Mouse (Mus musculus) embryonic facial prominence, embryonic 13.5 days (tissue): ENCODE measurements around the gene Il11ra1. TPM values are rescaled to one million over a fixed set of nuclear protein-coding genes. Genes with fewer than 3 reads are reported as not detected.
A peak's percentile ranks its signal among the peaks of the same experiment; 100 is the strongest.
"Not testable (repeated sequence)": the region's sequence is repeated elsewhere in the genome, so short reads cannot be mapped to it uniquely, and the experiment has no call there.

Source experiments
- ATAC-seq: fragments of 200-750 bp; cut with Nextera tagmentation; 2 replicates; pipeline ENCODE4 v1.8.0; 2017; ENCODE audit warnings: low read depth; ENCODE audit not compliant: insufficient number of reproducible peaks, insufficient read depth, low FRiP score, low TSS enrichment
- H3K27ac ChIP-seq: fragments of 300-500 bp; sonication (generic); 2 replicates; pipeline ENCODE4 v1.5.1; 2015; ENCODE audit warnings: moderate library complexity, mild to moderate bottlenecking, inconsistent platforms
- H3K27me3 ChIP-seq: fragments of 300-500 bp; sonication (generic); 2 replicates; pipeline ENCODE4 v1.6.1; 2015; ENCODE audit warnings: mild to moderate bottlenecking, inconsistent platforms
- H3K36me3 ChIP-seq: fragments of 300-500 bp; sonication (generic); 2 replicates; pipeline ENCODE4 v1.6.1; 2015; ENCODE audit warnings: mild to moderate bottlenecking, inconsistent platforms
- H3K4me1 ChIP-seq: fragments of 300-500 bp; sonication (generic); 2 replicates; pipeline ENCODE4 v1.6.1; 2015; ENCODE audit warnings: inconsistent platforms
- H3K4me2 ChIP-seq: fragments of 300-500 bp; sonication (generic); 2 replicates; pipeline ENCODE4 v1.6.1; 2015; ENCODE audit warnings: moderate library complexity, mild to moderate bottlenecking, inconsistent platforms
- H3K4me3 ChIP-seq: fragments of 300-500 bp; sonication (generic); 2 replicates; pipeline ENCODE4 v1.5.1; 2015; ENCODE audit warnings: mild to moderate bottlenecking, inconsistent platforms
- H3K9ac ChIP-seq: fragments of 300-500 bp; sonication (generic); 2 replicates; pipeline ENCODE4 v1.6.1; 2015; ENCODE audit warnings: mild to moderate bottlenecking, inconsistent platforms
- H3K9me3 ChIP-seq: fragments of 300-500 bp; sonication (generic); 2 replicates; pipeline ENCODE4 v1.6.1; 2016; ENCODE audit warnings: inconsistent platforms
- WGBS: fragments of 180-500 bp; shearing (Covaris S2); methylation state at CpG from one replicate; pipeline ENCODE4 v1.1.7; 2015; ENCODE audit warnings: mixed read lengths; 5-methylcytosine and 5-hydroxymethylcytosine counted together
- polyA plus RNA-seq: library from polyadenylated mRNA; unstranded; fragments of >200 nt; fragmentation: Nextera tagmentation; extraction: Ambion mirVana; gene quantifications from 2 replicates; pipeline ENCODE4 v1.2.1, GENCODE M21; 2015

Gene Il11ra1
- polyA plus RNA-seq, 1 experiment from 2014 or later, result 427 TPM

DNA sequence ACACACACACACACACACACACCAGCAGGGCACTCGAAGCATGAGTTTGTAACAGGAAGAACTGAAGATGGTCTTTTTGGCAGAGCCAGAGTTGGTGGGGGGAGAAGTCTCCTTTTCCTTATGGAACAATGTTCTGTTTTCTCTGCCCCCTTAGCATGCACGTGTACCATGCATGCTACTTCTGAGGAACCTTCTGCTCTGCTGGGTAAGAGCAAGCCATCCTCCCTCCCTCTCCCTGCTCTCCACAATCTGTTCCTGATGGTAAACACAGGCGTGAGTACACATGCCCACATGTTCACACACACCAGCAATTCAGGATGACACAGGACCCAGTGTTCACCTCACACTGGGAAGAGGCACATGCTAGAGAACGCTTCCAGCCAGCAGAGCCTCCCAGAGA, 18.6 kb upstream of the Il11ra1 start:
- H3K4me1 ChIP-seq, result peaks cover 55% of the 10 kb centered on the region
- H3K9me3 ChIP-seq, result no peaks in the 10 kb centered on the region
- no peak overlapping the region for H3K27ac ChIP-seq
- no peaks in the 10 kb centered on the region for H3K27me3 ChIP-seq
- WGBS, result 50% methylated on average over 4 of the region's 4 CpGs
- H3K4me2 ChIP-seq, result no peak overlapping the region
- no peak overlapping the region for H3K4me3 ChIP-seq
- ATAC-seq, result no peak
- no peaks in the 10 kb centered on the region for H3K36me3 ChIP-seq
- H3K9ac ChIP-seq, result no peak overlapping the region

DNA sequence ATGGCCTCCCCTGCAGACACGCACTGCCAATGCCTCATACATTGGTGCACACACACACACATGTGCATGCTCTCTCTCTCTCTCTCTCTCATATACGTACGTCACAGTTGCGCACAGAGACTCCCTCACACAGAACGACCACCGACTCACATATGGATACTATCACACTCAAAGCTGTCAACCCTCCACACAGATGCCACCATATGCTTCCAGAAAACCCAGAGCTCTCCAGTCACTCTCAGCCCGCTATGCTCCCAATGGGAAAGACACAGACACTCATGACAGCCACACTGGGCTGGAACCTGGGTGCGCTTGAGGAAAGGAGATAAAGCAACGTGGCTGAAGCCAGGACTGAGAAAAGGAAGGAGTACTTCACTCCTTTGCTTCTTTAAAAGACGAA, 17.8 kb upstream of the Il11ra1 start:
- Histone ChIP-seq H3K27ac (0 out of 2 replicates have a peak overlapping the region, but pooled peaks have one; percentile 60), H3K4me2 (no peak overlapping the region), H3K4me1 (peaks cover 47% of the 10 kb centered on the region), H3K27me3 (no peaks in the 10 kb centered on the region), H3K36me3 (no peaks in the 10 kb centered on the region), H3K9ac (no peak overlapping the region), H3K9me3 (no peaks in the 10 kb centered on the region), H3K4me3 (no peak overlapping the region)
- ATAC-seq, result no peak
- 57% methylated on average over 10 of the region's 10 CpGs for whole genome bisulfite sequencing

DNA sequence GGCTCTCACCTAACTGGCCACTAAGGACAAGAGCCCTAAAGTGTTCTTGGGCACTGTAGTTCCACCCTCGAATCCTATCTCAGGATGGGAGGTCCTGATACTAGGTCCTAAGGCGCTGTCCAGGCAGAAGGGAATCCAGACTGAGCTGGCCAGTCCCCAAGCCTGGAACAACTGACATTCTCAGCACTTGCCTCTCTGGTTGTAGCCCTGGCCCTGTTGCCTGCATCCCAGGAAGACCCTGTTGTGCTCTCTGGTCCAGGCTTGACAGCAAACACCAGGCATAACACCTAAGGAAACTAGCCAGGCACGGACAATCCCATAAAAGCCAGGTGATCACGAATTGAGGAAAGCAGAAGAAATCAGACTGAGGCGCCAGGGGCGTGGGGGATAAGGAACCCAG, 17.0 kb upstream of the Il11ra1 start:
- Histone ChIP-seq H3K4me2 (peak overlapping the region; percentile 51; the same call in 1 of the 2 replicates), H3K36me3 (no peaks in the 10 kb centered on the region), H3K4me1 (peaks cover 38% of the 10 kb centered on the region), H3K27ac (peak overlapping the region; percentile 60), H3K9ac (no peak overlapping the region), H3K9me3 (no peaks in the 10 kb centered on the region), H3K4me3 (no peak overlapping the region), H3K27me3 (no peaks in the 10 kb centered on the region)
- no peak for ATAC-seq
- WGBS, result 20% methylated on average over 6 of the region's 6 CpGs

DNA sequence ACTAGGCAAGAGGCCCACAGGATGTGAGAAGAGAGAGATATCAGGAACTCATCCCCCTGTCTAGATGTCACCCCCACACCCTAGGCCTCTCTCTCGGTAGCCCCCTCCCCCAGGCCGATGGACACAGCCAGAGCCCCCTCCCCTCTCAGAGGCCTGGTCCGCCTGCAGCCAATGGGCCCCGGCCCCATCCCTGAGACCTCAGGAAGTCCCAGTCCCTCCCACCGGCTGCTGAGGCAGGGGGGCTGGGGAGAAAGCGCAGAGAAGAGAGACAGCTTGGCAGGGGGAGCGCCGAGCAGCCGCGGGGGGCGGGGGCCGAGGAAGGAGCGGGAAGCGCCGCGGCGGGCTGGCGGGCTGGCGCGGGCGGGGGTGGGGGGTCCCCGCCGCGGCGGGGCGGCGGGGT, 16.5 kb upstream of the Il11ra1 start:
- Histone ChIP-seq H3K4me2 (peak overlapping the region; percentile 51), H3K4me1 (peaks cover 38% of the 10 kb centered on the region), H3K4me3 (peak overlapping the region; percentile 29)
- H3K9me3 ChIP-seq, H3K36me3 ChIP-seq, H3K27ac ChIP-seq, H3K9ac ChIP-seq, H3K27me3 ChIP-seq: not testable (repeated sequence)
- ATAC-seq, result peak; percentile 61; the same call in 1 of the 2 replicates
- WGBS, result 0% methylated on average over 4 of the region's 27 CpGs

DNA sequence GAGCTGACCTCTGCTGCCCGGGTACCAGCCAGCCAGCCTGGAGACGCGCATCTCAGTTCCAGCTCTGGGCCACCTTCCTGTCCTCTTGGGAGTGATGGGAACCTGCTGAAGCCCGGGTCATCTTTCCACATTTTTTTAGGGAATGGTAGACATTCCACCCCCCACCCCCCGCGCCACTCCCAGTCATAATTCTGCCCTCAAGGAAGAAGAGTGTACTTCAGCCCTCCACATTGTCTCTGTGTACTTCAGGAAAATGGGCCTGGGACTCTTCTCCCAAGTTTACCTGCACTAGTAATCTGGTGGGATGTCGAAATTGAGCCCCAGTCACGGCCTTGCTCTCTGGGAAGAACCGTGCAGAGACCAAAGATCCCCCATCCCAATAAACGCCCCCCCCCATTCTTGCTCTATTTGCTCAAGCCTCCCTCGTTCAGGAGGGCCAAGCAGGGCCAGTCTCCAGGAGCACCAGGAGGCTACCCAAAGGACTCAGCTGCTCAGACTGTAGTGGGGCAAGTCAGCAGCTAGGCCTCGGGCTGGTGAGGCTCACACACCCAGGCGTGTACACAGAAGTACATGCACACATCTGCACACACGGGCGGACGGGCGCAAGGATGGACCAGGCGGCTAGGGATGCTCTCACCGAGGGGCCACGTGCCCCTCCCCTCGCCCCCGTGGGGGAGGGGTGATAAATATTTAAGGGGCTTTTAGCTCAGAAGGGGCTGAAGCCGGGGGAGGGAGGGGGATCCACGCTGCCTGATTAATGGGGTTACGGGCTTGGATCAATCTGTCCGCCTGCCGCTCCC, 15.5 kb upstream of the Il11ra1 start:
- H3K4me2 ChIP-seq, result peak overlapping the region; percentile 45
- peak overlapping the region; percentile 20 for H3K4me3 ChIP-seq
- H3K27me3 ChIP-seq, H3K9me3 ChIP-seq, ATAC-seq, H3K9ac ChIP-seq, H3K27ac ChIP-seq, H3K36me3 ChIP-seq: not testable (repeated sequence)
- peaks cover 33% of the 10 kb centered on the region for H3K4me1 ChIP-seq
- WGBS, result 5% methylated on average over 24 of the region's 27 CpGs

DNA sequence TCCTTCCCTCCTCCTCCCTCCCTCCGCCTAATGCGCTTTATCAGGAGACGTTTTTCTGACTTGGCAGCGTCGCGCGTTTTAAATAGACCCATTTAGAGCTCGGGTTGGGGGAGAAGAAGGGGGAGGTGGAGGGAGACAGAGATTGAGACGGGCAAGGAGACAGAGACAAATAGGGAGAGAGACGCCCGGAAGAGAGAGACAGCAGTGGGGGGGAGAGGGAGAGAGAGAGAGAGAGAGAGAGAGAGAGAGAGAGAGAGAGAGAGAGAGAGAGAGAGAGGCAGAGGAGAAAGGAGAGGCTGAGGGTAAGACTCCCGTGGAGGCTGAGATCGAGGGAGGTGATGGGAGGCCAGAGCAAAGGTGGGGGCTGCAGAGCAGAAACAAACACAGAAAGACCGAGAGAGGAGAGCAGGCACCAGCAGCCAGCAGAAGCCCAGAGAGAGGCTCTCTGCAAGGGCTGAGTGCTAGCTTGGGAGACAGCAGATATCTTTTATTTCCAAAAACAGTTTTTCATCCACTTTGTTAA, 14.8 kb upstream of the Il11ra1 start:
- H3K4me2 ChIP-seq, result peak overlapping the region; percentile 45
- not testable (repeated sequence) for H3K36me3 ChIP-seq, H3K9ac ChIP-seq, H3K9me3 ChIP-seq, H3K27me3 ChIP-seq, H3K4me3 ChIP-seq, H3K27ac ChIP-seq, ATAC-seq
- peaks cover 27% of the 10 kb centered on the region for H3K4me1 ChIP-seq
- WGBS, result 3% methylated on average over 12 of the region's 14 CpGs

DNA sequence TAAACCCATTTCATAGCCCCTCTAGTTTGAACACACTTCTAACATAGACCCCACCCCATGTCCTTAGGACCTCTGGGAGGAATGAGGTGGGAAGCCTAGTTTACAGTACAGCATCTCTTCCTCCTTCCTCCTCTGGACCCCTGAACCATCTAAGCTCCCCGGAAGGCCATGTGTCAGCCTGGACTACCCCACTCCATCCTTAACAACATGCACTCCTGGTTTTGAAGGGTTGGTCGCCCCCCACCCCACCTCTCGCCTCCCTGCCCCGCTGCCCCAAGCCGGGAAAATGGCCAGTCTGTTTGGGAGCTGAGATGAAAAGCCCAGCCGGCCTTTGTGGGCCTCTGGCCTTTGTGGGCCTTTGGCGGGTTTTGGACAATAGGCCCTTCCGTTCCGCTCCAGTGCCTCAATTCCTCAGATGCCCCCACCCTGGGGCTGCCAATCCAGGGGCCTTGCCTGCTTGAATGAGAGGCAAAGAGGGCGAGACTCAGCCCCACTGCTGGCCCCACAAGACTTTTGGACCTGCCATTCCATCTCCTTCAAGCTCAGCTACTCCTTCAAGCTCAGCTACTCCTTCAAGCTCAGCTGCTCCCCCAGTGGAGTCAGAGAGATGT, 13.8 kb upstream of the Il11ra1 start:
- not testable (repeated sequence) for H3K36me3 ChIP-seq, ATAC-seq, H3K4me2 ChIP-seq, H3K9me3 ChIP-seq, H3K27ac ChIP-seq, H3K9ac ChIP-seq, H3K27me3 ChIP-seq, H3K4me3 ChIP-seq
- peaks cover 19% of the 10 kb centered on the region for H3K4me1 ChIP-seq
- WGBS, result 44% methylated on average over 10 of the region's 10 CpGs

DNA sequence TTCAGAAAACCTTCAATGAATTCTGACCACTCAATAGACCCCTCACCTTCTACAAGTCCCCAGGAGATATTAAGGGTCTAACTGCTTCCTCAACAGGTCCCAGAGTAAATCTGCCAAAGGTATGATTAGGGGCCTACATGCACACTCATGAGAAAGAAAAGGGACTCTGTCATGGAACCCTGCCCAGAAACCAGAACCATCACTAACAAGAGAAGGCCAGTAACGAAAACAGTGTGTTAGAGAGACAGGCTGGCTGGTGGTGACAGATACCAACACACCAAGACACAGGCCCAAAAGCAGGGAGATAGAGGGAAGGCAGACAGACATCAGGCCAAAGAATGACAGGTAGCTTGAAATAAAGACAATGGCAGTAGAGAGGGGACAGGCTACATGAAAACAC, 11.2 kb upstream of the Il11ra1 start:
- not testable (repeated sequence) for H3K36me3 ChIP-seq, H3K4me2 ChIP-seq, H3K27ac ChIP-seq, H3K9ac ChIP-seq, H3K4me3 ChIP-seq, H3K27me3 ChIP-seq, H3K4me1 ChIP-seq, ATAC-seq, H3K9me3 ChIP-seq
- 55% methylated on average over 1 of the region's 1 CpGs for WGBS

DNA sequence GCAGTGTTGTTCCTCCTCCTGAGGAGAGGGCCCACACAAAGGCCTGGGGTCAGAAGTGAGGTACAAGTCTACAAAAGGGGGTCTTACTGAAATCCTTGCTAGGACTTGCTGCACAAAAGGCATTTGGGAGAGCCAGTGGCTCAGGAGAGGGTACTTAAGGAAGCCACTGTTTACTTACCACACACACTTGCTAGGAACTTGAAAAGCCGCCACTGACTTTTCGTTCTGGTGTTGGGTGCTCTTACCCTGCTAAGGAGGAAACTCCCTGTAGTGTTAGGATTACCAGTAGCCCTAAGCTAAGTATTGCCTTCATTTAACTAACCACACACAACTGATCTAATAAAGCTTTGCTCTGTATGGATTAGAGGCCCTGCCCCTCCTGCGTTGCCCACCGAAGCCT, 9.8 kb upstream of the Il11ra1 start:
- H3K36me3 ChIP-seq, H3K4me3 ChIP-seq, H3K4me2 ChIP-seq, H3K9me3 ChIP-seq, H3K27ac ChIP-seq, ATAC-seq, H3K27me3 ChIP-seq, H3K9ac ChIP-seq, H3K4me1 ChIP-seq: not testable (repeated sequence)
- WGBS, result no CpG with 5 or more reads among the region's 4 CpGs

DNA sequence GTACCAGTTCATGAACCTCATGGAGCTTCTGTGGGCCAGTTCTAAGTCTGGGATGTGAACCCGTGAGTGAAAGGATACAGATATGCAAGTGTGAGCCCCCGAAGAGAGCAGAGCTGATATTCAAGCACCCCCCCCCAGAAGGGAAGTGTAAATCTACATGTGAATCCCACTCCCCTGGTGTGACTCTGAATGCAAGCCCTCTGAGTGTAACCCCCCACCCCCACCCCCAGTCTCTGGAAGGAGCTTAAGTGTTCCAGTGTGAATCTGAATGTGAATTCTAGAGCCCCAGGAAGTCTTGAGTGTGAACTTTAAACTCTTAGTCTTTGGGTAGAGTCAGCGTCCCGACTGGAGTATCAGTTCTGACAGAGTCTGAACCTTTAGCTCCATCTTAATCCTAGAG, 6.3 kb upstream of the Il11ra1 start:
- H3K4me1 ChIP-seq, H3K9me3 ChIP-seq, H3K27ac ChIP-seq, H3K9ac ChIP-seq, H3K36me3 ChIP-seq, H3K4me3 ChIP-seq, H3K27me3 ChIP-seq, ATAC-seq: not testable (repeated sequence)
- 20% methylated on average over 4 of the region's 4 CpGs for WGBS
- H3K4me2 ChIP-seq, result 0 out of 2 replicates have a peak overlapping the region, but pooled peaks have one; percentile 16

DNA sequence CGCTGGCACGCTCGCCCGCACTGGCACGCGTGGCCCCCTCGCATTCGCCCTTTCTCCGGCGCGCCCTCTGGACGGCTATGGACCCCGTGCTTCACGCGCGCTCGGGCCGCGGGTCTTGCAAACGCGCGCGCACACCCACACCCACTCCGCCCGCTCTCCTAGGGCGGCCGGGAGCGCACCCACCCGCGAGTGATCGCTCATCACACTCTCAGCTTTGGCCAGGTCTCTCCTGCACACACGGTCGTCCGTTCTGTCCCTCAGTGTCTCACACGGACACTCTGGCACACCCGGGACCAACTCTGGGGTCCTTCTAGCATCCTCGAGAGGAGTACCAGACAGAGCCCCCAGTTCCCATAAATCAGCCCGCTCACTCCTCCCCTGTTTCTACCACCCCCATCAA, 4.0 kb upstream of the Il11ra1 start:
- H3K4me2 ChIP-seq, result peak overlapping the region; percentile 47

DNA sequence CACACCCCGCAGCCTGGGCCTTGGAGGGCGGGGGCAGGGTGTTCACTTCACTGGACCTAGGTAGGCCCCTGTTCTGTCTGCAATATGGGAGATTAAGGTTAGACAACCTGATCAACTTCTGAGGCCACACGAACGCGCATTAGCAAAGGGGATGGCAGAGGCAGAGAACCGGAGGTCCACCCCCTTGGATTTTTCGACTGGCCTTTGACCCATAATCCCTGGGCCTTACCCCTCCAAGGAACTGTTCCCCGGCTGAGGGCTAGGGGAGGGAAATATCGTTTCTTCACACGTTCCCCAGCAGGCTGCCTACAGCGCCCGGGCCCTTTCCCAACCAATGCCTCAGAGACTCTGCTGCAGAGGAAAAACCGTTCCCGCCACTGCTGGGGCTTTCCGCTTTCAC, 3.3 kb upstream of the Il11ra1 start:
- ATAC-seq, H3K4me2 ChIP-seq: not testable (repeated sequence)

More for the DNA sequence above, 4.0 kb upstream of the Il11ra1 start:
- not testable (repeated sequence) for H3K4me1 ChIP-seq, H3K27ac ChIP-seq, H3K27me3 ChIP-seq, H3K9ac ChIP-seq, ATAC-seq, H3K9me3 ChIP-seq, H3K36me3 ChIP-seq
- WGBS, result 1% methylated on average over 14 of the region's 38 CpGs
- H3K4me3 ChIP-seq, result peak overlapping the region; percentile 26; the same call in 1 of the 2 replicates

More for the DNA sequence above, 3.3 kb upstream of the Il11ra1 start:
- WGBS, result 8% methylated on average over 14 of the region's 15 CpGs
- H3K4me3 ChIP-seq, H3K36me3 ChIP-seq, H3K4me1 ChIP-seq, H3K9ac ChIP-seq, H3K9me3 ChIP-seq, H3K27ac ChIP-seq, H3K27me3 ChIP-seq: not testable (repeated sequence)
